Mouse (Mus musculus): ENCODE results near the gene Rps27a.

GRCm38 (mm10) chr11:29509421-29509820 lies 38.5 kb downstream of the Rps27a start:
- no peak for TF ChIP-seq POLR2A (IDR thresholded peaks at IDR 0.05; ENCODE audit: control insufficient read depth in 1 of 2, insufficient read depth in 1 of 2, low read depth in 1 of 2, low read length in 2 of 2, poor library complexity in 1 of 2)
- TF ChIP-seq CTCF (IDR thresholded peaks at IDR 0.05 in 2 of 3, conservative IDR thresholded peaks at IDR 0.05 in 1 of 3; ENCODE audit: control insufficient read depth in 1 of 3, insufficient read depth in 1 of 3, low read depth in 2 of 3, low read length in 3 of 3, poor library complexity in 1 of 3, severe bottlenecking in 1 of 3): no peak
- no peak for TF ChIP-seq USF2 (IDR thresholded peaks at IDR 0.05; ENCODE audit: borderline replicate concordance in 1 of 2, insufficient read depth in 1 of 2, low read depth in 1 of 2, low read length in 2 of 2)
